Mouse (Mus musculus) urinary bladder, postnatal 10 days (tissue): ENCODE results near the gene Ccdc63.

Experiments
- DNase-seq: peaks from one replicate; pipeline ENCODE4 v3.0.0; 2022; ENCODE audit warnings: low spot score

Gene Ccdc63

GRCm38 (mm10) chr5:122084470-122084869 is 56.2 kb downstream of the Ccdc63 start:
- no peak for DNase-seq

- no peak for DNase-seq
Measured at GRCm38 (mm10) chr5:122083282-122083681, 57.3 kb downstream of the Ccdc63 start.

GRCm38 (mm10) chr5:122081471-122081870 is 59.2 kb downstream of the Ccdc63 start:
- no peak for DNase-seq

DNA sequence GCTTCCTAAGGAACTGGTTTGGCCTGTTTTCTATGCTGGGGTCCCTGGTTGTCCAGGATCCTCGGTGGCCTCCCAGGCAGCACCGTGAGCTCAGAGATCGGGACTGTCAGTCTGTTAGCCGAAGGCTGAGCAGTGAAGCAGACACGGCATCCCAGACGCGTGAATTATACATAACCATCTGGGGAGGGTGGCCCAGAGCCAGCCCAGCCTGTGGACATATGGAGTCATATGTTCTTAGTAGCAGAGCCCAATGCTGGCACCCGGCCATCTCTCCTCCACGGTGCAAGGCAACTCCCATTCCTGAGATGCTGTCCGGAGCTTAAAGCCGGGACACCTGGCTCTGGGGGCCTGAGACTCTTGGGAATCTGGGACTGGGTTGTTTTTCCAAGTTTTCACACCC is 59.7 kb downstream of the Ccdc63 start:
- no peak for DNase-seq

DNA sequence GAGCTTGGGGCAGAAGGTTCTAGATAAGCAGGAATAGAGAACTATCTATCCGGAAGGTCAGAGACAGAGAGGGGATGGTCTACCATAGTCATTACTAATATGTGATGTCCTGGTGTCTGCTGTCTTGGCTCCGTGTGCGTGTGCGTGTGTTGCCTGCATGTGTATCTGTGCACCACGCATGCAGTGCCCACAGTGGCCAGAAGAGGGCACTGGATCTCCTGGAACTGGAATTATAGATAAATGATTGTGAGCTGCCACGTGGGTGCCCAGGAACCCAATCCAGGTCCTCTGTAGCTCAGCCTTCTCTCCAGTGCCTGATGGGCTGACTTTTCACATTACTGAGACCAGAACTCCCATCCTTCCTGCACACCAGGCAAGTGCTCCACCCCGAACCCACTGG is 60.8 kb downstream of the Ccdc63 start:
- no peak for DNase-seq

- DNase-seq = no peak
Measured at GRCm38 (mm10) chr5:122077244-122077643, 63.4 kb downstream of the Ccdc63 start.

DNA sequence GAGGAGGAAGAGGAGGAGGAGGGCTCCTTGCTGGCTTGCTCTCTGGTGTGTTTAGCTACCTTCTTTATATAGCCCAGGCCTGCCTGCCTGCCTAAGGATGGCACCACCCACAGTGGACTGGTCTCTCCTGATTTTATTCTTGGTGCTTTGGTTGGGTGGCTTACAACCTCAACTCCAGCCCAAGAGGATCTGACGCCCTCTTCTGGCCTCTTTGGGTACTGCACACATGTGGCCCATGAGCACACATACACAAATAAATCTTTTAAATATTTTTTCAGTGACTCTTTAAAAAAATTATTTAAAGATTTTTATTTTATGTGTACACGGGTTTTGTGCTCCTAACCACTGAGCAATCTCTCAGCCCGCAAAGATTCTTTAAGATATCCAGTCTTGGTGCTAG is 64.9 kb downstream of the Ccdc63 start:
- DNase-seq = no peak

- DNase-seq = no peak
Measured at GRCm38 (mm10) chr5:122071997-122072396, 68.6 kb downstream of the Ccdc63 start.

DNA sequence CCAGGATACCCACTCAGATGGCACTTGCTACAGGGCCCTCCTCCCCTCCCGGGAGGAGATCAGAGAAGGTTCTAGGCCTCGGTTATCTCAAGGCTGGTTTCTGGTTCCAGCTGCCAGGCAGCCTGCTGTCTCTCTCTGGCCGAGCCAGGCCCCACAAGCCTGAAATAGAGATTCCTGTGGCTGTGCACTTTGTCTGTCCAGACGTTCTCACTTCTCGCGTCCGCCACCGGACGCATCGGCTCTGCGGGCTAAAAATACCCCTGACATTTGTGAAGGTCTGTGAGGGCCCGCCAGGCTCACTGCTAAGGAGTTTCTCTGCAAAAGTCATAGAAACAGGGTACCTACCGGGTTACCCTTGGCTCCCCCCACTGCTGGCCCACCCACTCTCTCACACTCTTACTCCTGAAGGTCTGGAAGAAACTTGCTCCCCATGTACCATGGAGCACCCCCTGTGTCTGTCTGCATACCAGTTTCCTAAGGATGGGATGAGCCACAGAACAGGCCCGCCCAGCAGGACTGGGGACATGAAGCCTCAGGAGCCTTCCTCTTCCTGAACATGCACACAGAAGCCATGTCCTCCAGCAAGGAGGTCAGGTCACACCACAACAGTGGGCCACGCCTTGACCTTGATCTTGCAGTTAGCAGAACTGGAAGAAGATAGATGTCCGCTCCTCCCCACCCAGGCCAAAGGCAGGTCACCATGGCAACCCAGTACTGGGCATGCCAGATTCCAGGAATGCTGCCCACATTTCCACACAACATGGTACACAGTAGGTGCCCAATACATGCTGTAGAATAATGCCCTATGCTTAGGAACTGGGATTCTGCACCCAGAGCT is 69.4 kb downstream of the Ccdc63 start:
- DNase-seq = no peak

DNA sequence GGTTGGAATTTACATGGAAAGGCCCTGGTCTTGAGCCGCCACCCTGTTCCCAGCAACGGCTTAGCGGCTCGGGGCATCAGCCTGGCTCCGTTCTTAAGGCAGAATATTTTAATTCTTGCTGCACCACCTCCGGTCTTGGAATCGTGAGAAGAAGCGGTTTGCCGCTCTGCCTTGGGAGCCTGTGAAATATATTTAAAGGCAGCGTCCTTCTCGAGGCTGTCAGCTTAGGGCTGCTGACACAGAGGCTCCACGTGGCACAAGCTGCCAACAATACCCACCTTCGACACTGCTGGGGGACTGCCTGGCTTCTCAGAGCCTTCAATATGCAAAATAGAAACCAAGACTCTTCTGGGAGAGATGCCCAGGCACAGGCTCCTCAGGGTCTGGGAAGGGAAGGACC is 72.1 kb downstream of the Ccdc63 start:
- DNase-seq = no peak

DNA sequence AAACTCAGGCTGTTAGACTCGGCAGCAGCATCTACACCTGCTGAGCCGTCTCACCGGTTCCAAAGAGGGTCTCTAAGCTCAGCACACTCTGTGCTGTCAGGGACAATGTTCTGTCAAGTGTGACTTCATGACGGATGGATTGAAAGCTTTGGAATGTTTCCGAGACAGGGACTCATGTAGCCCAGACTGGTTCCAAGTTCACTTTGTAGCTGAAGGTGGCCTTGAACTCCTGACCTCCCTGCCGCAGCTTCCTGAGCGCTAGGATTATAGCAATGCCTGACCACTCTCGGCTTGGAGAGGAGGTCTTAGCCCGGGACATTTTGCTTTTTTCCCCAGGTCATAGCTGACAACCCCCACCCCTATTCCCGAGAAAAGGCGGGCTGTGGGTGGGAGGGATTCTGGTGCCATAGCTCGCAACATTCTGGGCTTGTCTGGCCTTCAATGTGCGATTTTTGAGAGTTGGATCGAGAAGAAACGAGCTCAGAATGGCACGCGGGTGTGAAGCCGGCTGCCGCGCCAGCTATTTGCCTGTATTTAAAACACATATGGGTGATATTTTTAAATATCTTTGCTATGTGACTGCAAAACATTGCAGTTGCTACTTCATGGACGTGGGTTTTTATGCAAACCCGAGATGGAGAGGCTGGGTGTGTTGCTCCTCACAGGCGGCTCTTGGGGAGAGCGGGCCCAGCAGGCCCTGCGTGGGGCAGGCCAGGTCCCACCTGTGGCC is 77.3 kb downstream of the Ccdc63 start:
- DNase-seq = no peak

- DNase-seq = no peak
Measured at GRCm38 (mm10) chr5:122062479-122062878, 78.1 kb downstream of the Ccdc63 start.

- DNase-seq = no peak
Measured at GRCm38 (mm10) chr5:122060767-122061333, 79.8 kb downstream of the Ccdc63 start.

GRCm38 (mm10) chr5:122059060-122060017 is 81.3 kb downstream of the Ccdc63 start:
- no peak for DNase-seq
